Mouse (Mus musculus) kidney, postnatal 0 days (tissue): ENCODE measurements around the gene Mrtfa. TPM values are rescaled to one million over a fixed set of nuclear protein-coding genes. Genes with fewer than 3 reads are reported as not detected.

ENCODE experiments used
- ATAC-seq: fragments of 200-750 bp; cut with Nextera tagmentation; replicated peaks from 2 replicates; pipeline ENCODE4 v1.8.0; 2017; ENCODE audit warnings: low read depth, moderate number of reproducible peaks, moderate TSS enrichment, moderate library complexity; ENCODE audit not compliant: low FRiP score
- DNase-seq: peaks from one replicate; pipeline ENCODE4 v3.0.0-alpha.2; 2016; ENCODE audit warnings: low spot score
- H3K27ac ChIP-seq: fragments of 300-500 bp; sonication (generic); 2 replicates; pipeline ENCODE4 v1.5.1; 2014; ENCODE audit warnings: mild to moderate bottlenecking
- H3K27me3 ChIP-seq: fragments of 300-500 bp; sonication (generic); 2 replicates; pipeline ENCODE4 v1.6.1; 2014; ENCODE audit warnings: low read length, mixed read lengths; ENCODE audit not compliant: insufficient read depth
- H3K36me3 ChIP-seq: fragments of 300-500 bp; sonication (generic); 2 replicates; pipeline ENCODE4 v1.6.1; 2014; ENCODE audit warnings: low read length, mixed read lengths; ENCODE audit not compliant: insufficient read depth
- H3K4me1 ChIP-seq: fragments of 300-500 bp; sonication (generic); replicated peaks from 2 replicates; pipeline ENCODE4 v1.6.1; 2014; ENCODE audit warnings: antibody characterized with exemption, low read length, mixed read lengths; ENCODE audit not compliant: insufficient read depth
- H3K4me2 ChIP-seq: fragments of 300-500 bp; sonication (generic); 2 replicates; pipeline ENCODE4 v1.6.1; 2014; ENCODE audit warnings: mild to moderate bottlenecking, low read length, moderate library complexity, mixed read lengths
- H3K4me3 ChIP-seq: fragments of 300-500 bp; sonication (generic); replicated peaks from 2 replicates; pipeline ENCODE4 v1.5.1; 2014; ENCODE audit warnings: low read depth, low read length
- H3K9ac ChIP-seq: fragments of 300-500 bp; sonication (generic); 2 replicates; pipeline ENCODE4 v1.6.1; 2014; ENCODE audit warnings: low read depth, low read length
- H3K9me3 ChIP-seq: fragments of 300-500 bp; sonication (generic); replicated peaks from 2 replicates; pipeline ENCODE4 v1.6.1; 2016; ENCODE audit warnings: low read length, inconsistent platforms, mixed read lengths
- CTCF ChIP-seq: IDR thresholded peaks from 2 replicates; pipeline ENCODE4 v1.5.1; 2016; ENCODE audit warnings: antibody characterized with exemption, low read depth, mild to moderate bottlenecking, moderate library complexity
- WGBS: fragments of 180-500 bp; shearing (Covaris S2); extraction: QIAGEN DNeasy Blood & Tissue Kit; methylation state at CpG from one replicate; pipeline ENCODE4 v1.1.7; 2014; 5-methylcytosine and 5-hydroxymethylcytosine counted together
- polyA plus RNA-seq: library from polyadenylated mRNA; unstranded; fragments of >200 nt; fragmentation: Nextera tagmentation; extraction: Ambion mirVana; gene quantifications from 2 replicates; pipeline ENCODE4 v1.2.1, GENCODE M21; 2015

Mrtfa gene
- polyA plus RNA-seq, 1 experiment from 2014 or later: 14.1 TPM

GRCm38 (mm10) chr15:80979611-80980010, 210.9 kb downstream of the Mrtfa start:
- H3K9me3 ChIP-seq: no peaks in the 10 kb centered on the region
- no peaks in the 10 kb centered on the region for H3K4me1 ChIP-seq
- 70% methylated on average over 4 of the region's 4 CpGs for WGBS
- ATAC-seq (no peak), DNase-seq (peak; percentile 33)
- no peak overlapping the region for H3K4me3 ChIP-seq
- no peak overlapping the region for H3K9ac ChIP-seq
- TF ChIP-seq CTCF: no peak
- H3K36me3 ChIP-seq: no peaks in the 10 kb centered on the region
- no peak overlapping the region for H3K27ac ChIP-seq
- H3K27me3 ChIP-seq: no peaks in the 10 kb centered on the region
- peak overlapping the region; percentile 4; the same call in 1 of the 2 replicates for H3K4me2 ChIP-seq

DNA sequence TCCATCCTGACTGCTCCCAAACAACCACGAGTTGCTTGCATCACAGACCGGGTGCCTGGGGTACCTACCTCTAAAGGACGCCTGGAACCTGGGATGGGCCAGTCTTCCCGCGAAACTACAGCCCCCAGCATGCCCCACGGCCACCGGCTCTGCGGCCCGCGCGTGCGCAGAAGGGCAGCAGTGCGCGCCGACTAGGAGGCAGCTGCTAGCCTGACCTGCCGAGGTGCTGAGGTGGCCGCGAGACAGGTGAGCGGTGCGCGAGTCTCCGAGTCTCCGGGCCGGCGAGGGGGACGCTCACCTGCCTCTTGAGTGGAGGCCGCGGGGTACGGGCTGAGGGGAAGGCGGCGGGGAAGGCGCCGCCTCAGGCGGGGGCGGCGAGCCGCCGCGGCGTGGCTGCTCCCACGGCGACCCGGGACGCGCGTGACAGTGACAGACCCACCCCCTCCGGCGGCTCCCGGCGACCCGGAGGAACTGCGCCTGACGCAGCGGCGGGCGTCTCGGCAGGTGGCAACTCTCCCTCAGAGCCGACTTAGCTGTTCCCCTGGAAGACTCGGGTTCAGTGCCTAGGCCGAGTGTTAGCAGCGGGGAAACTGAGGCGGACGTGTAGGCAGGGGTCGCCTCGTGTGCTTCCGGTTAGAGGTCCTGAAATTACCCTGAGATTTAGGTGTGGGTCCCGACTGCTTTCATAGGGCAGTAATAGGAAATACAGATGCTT, 212.8 kb downstream of the Mrtfa start, which contains the start of gene Sgsm3:
Sgsm3 (plus strand) TSS at position 146 of the 715 bp plus-strand sequence.
- Histone ChIP-seq H3K4me2 (peak within 1 kb of the TSS; percentile 94), H3K9ac (peak within 1 kb of the TSS; percentile 75), H3K27ac (peak within 1 kb of the TSS; percentile 54; the same call in 1 of the 2 replicates), H3K9me3 (no peaks in the 10 kb centered on the region), H3K4me3 (peak within 1 kb of the TSS; percentile 89), H3K27me3 (no peaks in the 10 kb centered on the region), H3K4me1 (no peaks in the 10 kb centered on the region), H3K36me3 (no peaks in the 10 kb centered on the region)
- ATAC-seq: peak; percentile 90
- under 1% methylated on average over 66 of the region's 67 CpGs for WGBS
- peak; percentile 88 for DNase-seq
- no peak for TF ChIP-seq CTCF

- H3K9ac ChIP-seq: no peak overlapping the region
- DNase-seq (no peak), ATAC-seq (no peak)
- no peaks in the 10 kb centered on the region for H3K9me3 ChIP-seq
- H3K27ac ChIP-seq: no peak overlapping the region
- H3K4me3 ChIP-seq: no peak overlapping the region
- no peaks in the 10 kb centered on the region for H3K27me3 ChIP-seq
- no peak overlapping the region for H3K4me2 ChIP-seq
- no peak for TF ChIP-seq CTCF
- WGBS: 76% methylated on average over 3 of the region's 3 CpGs
- H3K4me1 ChIP-seq: no peaks in the 10 kb centered on the region
- no peaks in the 10 kb centered on the region for H3K36me3 ChIP-seq
These were observed 214.9 kb downstream of the Mrtfa start for GRCm38 (mm10) chr15:80975666-80976065.

- no peak for DNase-seq
- no peaks in the 10 kb centered on the region for H3K9me3 ChIP-seq
- TF ChIP-seq CTCF: no peak
These were observed 216.2 kb downstream of the Mrtfa start for GRCm38 (mm10) chr15:80974311-80974710.

GRCm38 (mm10) chr15:80969371-80969770, 221.2 kb downstream of the Mrtfa start:
- no peak overlapping the region for H3K4me2 ChIP-seq
- H3K36me3 ChIP-seq: peaks cover 36% of the 10 kb centered on the region
- no peak overlapping the region for H3K4me3 ChIP-seq
- no peak for ATAC-seq
- 87% methylated on average over 1 of the region's 1 CpGs for WGBS
- DNase-seq: no peak
- H3K4me1 ChIP-seq: no peaks in the 10 kb centered on the region
- H3K9me3 ChIP-seq: no peaks in the 10 kb centered on the region
- H3K9ac ChIP-seq: no peak overlapping the region
- no peak overlapping the region for H3K27ac ChIP-seq
- TF ChIP-seq CTCF: no peak
- no peaks in the 10 kb centered on the region for H3K27me3 ChIP-seq

More at GRCm38 (mm10) chr15:80974311-80974710, 216.2 kb downstream of the Mrtfa start:
- Histone ChIP-seq H3K36me3 (peaks cover 8% of the 10 kb centered on the region), H3K4me2 (no peak overlapping the region), H3K9ac (no peak overlapping the region), H3K27ac (no peak overlapping the region), H3K4me1 (no peaks in the 10 kb centered on the region), H3K27me3 (no peaks in the 10 kb centered on the region), H3K4me3 (no peak overlapping the region)
- WGBS: 8% methylated on average over 5 of the region's 5 CpGs
- ATAC-seq: no peak

Other genes with a start within 250 kb of the Mrtfa start
- 78.5 and 103 TPM in 2 replicates for gene Adsl, start 242.3 kb downstream of the Mrtfa start, polyA plus RNA-seq
- gene Sgsm3, start 213.0 kb downstream of the Mrtfa start, polyA plus RNA-seq: 20.1 and 23.5 TPM in 2 replicates
- gene Mchr1, start 44.7 kb upstream of the Mrtfa start, polyA plus RNA-seq: 0.78 and 0.88 TPM in 2 replicates
- gene Slc25a17, start 170.1 kb upstream of the Mrtfa start, polyA plus RNA-seq: 153 and 157 TPM in 2 replicates
- gene St13, start 209.3 kb upstream of the Mrtfa start, polyA plus RNA-seq: 173 and 186 TPM in 2 replicates
- 8.3 and 8.7 TPM in 2 replicates for gene Xpnpep3, start 209.4 kb upstream of the Mrtfa start, polyA plus RNA-seq
- gene Dnajb7, start 217.5 kb upstream of the Mrtfa start, polyA plus RNA-seq: 0.61 and 0.62 TPM in 2 replicates